Mouse (Mus musculus): ENCODE results near the gene Elmo1.

DNA sequence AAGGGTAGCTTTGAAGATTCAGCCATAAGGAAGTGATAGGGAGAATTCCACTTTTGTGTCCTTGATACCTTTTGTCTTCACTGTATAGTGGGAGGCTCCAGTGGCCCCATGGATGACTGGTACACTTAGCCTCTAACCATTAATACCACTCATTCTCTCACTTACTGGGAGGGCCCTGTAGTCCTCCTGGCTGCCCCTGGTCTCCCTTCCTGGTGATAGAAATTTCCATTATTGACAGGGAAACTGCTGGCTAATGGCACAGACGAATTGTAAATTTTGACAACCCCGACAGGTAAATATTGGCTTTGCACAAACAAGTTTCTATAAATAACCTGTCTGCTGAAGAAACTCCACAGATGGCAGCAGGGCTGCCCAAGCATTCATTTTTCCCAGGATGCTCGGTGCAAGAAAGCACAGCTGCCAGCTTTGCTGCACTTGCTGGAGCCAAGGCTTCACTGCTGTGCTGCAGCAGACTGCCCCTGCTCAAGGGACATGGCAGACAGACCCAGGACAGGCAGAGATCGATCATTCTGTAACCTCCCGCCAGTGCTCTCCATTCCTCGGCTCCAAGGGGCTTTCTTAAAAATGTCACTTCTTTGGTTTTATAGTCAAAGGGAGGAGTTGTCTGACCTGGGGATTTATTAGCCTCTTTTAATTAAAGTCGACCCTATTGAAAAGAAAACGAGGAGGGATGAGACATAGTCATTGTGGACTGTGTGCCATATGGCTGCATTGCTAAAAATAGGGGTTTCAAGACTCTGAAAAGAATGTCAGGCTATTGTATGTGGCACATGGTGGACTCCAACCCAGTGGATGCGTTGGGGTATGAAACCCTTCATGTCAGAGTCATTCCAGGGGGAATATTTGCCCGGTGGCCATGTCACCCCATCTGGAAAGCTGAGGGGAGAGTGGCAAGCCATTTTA, 422.2 kb downstream of the Elmo1 start:
- no peak for TF ChIP-seq GATA1 (IDR thresholded peaks at IDR 0.05; ENCODE audit: borderline replicate concordance, low read length)
- TF ChIP-seq FLI1 (IDR thresholded peaks at IDR 0.05; ENCODE audit: low read length), result no peak

Measured in megakaryocyte, embryonic 14.5 days (primary cell).